Mouse (Mus musculus) brown adipose tissue, adult 24 weeks (tissue): ENCODE data around the gene Cst9. TPM values are rescaled to one million over a fixed set of nuclear protein-coding genes. Genes with fewer than 3 reads are reported as not detected.

Source experiments
- H3K27ac ChIP-seq: fragments of 200-500 bp; replicated peaks from 2 replicates; pipeline ENCODE4 v1.5.1; 2012; ENCODE audit warnings: low read depth, mild to moderate bottlenecking, low read length
- H3K4me1 ChIP-seq: fragments of 200-500 bp; 2 replicates; pipeline ENCODE4 v1.6.1; 2012; ENCODE audit warnings: low read length, mixed read lengths; ENCODE audit not compliant: control insufficient read depth, insufficient read depth, insufficient read length
- H3K4me3 ChIP-seq: fragments of 200-500 bp; 2 replicates; pipeline ENCODE4 v1.5.1; 2012; ENCODE audit warnings: low read depth, mild to moderate bottlenecking, low read length, moderate library complexity; ENCODE audit not compliant: insufficient read depth
- polyA plus RNA-seq: library from polyadenylated mRNA; stranded (reverse); fragments of >200 nt; gene quantifications from 2 replicates; pipeline ENCODE4 v1.2.4, GENCODE M21; 2012; ENCODE audit not compliant: missing spikeins, insufficient read depth, insufficient read length

The Cst9 gene
- polyA plus RNA-seq, 1 experiment, result not detected

DNA sequence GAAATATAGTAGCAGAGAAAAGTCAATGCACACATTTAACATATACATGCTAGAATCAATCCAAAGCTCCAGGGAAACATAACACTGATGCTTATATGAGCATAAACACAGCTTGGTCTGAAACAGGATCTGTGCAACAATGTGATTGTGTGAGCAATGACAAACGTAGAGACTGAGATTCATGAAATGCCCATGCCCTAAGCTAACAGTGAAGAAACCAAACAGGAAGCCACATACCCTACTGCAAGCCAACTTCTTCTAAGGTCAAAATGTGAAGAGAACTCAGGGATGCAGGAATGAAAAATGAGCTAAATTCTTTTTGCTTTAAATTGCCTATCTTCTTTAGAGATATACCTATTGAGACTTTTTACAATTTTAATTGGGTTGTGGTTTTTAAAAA is 34.0 kb downstream of the Cst9 start:
- H3K4me1 ChIP-seq, result peaks cover 15% of the 10 kb centered on the region
- H3K27ac ChIP-seq, result no peak overlapping the region
- H3K4me3 ChIP-seq, result no peak overlapping the region

DNA sequence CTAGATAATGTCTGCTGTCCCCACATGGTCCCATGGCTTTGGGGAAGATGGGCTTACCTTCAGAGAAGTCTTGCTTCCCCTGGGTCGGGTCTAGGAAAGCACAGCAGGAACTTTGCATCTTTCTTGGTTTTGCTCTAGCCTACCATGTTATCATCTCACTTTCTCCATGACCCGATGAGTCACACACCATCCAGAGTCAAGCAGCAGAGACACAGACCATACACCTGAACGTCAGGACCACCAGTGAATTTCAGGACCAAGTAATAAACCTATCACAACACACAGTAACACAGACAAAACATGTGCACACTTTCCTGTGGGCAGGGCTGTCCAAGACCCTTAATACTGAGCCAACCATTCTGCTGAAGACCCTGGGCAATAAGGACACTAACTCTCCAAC is 35.6 kb downstream of the Cst9 start:
- peaks cover 10% of the 10 kb centered on the region; the same call in 1 of the 2 replicates for H3K4me1 ChIP-seq
- H3K4me3 ChIP-seq, result no peak overlapping the region
- H3K27ac ChIP-seq, result no peak overlapping the region

GRCm38 (mm10) chr2:148872860-148873259 is 37.9 kb downstream of the Cst9 start:
- H3K4me3 ChIP-seq, result peak overlapping the region; percentile 100
- H3K4me1 ChIP-seq, result peaks cover 23% of the 10 kb centered on the region
- peak overlapping the region; percentile 95 for H3K27ac ChIP-seq

- Histone ChIP-seq H3K4me1 (peaks cover 33% of the 10 kb centered on the region), H3K27ac (peak overlapping the region; percentile 95), H3K4me3 (peak overlapping the region; percentile 100)
Observed at GRCm38 (mm10) chr2:148874224-148874616, 39.3 kb downstream of the Cst9 start.

- Histone ChIP-seq H3K27ac (peak overlapping the region; percentile 95), H3K4me3 (peak overlapping the region; percentile 100), H3K4me1 (peaks cover 36% of the 10 kb centered on the region)
Observed at GRCm38 (mm10) chr2:148874617-148875334, 39.8 kb downstream of the Cst9 start.

- peak within 1 kb of the TSS; percentile 95 for H3K27ac ChIP-seq
- peaks cover 36% of the 10 kb centered on the region for H3K4me1 ChIP-seq
- H3K4me3 ChIP-seq, result peak within 1 kb of the TSS; percentile 100
Observed at GRCm38 (mm10) chr2:148875335-148875811, 40.4 kb downstream of the Cst9 start, which contains the start of gene Cst3. Gene Cst3 (minus strand): TSS chr2:148875692.

DNA sequence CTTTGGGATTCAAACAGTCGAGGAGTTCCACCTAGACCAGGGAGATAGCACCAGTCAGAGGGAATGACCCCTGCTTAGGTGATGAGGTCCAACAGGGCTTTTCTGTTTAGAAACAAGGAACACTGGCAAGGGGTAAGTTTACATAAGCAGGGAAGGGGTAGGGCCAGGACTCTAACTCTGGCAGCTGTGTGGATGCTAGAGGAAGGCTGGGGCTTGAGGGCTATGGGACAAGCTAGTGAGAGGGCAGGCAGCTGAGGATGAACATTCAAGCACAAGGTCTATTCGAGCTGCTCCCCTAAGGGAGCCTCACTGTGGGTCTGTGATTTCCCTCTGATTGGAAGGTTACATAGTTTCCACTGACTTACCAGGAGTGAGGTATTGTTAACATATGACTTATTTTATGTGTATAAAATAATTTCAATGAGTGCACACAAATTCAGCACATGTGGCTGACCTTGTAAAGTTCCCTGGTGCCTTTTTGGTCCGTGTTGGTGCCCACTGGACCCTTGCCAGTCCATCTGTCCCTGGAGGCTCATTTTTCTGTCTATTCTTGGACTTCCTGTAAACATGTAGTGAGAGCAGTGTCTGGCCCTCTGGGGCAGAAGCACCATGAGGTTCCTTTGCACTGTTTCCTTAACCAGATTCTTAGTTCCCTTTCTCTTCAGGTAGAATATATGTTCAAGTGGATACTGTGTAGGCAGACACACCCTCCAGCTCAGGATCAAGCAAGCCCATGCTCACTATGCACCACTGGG is 42.2 kb downstream of the Cst9 start:
- peaks cover 36% of the 10 kb centered on the region for H3K4me1 ChIP-seq

GRCm38 (mm10) chr2:148878641-148879130 is 43.7 kb downstream of the Cst9 start:
- Histone ChIP-seq H3K4me3 (no peak overlapping the region), H3K27ac (peak overlapping the region; percentile 88), H3K4me1 (peaks cover 29% of the 10 kb centered on the region)

More for the DNA sequence above, 42.2 kb downstream of the Cst9 start:
- no peak overlapping the region for H3K4me3 ChIP-seq
- H3K27ac ChIP-seq, result peak overlapping the region; percentile 97

DNA sequence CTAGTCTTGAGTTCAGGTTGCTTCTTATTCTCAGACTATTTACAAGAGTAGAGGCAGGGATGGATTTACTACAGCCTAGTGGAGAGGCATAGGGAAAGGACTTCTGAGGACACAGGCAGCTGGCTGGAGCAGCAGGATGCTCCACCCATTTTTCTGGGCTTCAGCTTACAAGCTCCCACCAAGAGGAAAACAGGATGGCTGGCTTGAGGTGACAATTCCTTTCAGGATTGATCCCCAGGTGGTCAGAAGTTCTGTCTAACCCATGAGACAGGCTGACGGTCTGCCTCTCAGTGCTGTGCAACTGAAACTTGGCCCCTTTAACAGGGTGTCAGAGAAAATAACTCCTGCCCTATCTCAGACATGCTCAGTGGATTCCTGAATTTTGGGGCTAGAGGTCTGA is 44.3 kb downstream of the Cst9 start:
- no peak overlapping the region for H3K4me3 ChIP-seq
- H3K4me1 ChIP-seq, result peaks cover 29% of the 10 kb centered on the region
- H3K27ac ChIP-seq, result peak overlapping the region; percentile 88

DNA sequence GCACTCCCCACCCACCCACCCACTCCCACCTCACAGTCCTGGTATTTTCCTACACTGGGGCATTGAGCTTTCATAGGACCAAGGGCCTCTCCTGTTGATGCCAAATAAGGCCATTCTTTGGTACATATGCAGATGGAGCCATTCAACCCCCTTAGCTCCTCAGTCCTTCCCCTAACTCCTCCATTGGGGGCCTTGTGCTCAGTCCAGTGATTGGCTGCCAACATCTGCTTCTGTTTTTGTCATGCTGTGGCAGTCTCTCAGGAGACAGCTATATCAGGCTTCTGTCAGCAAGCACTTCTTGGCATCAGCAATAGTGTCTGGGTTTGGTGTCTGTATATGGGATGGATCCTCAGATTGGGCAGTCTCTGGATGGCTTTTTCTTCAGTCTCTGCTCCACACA is 49.8 kb downstream of the Cst9 start:
- Histone ChIP-seq H3K4me1 (no peaks in the 10 kb centered on the region; the same call in 1 of the 2 replicates), H3K27ac (no peak overlapping the region), H3K4me3 (no peak overlapping the region)

Other genes starting within 250 kb of the Cst9 start
- gene Nxt1, start 162.5 kb upstream of the Cst9 start, polyA plus RNA-seq, result 11.0 and 18.8 TPM in 2 replicates
- gene Gzf1, start 154.1 kb upstream of the Cst9 start, polyA plus RNA-seq, result 14.9 and 18.0 TPM in 2 replicates
- 0.40 and 1.0 TPM in 2 replicates for gene Napb, start 102.7 kb upstream of the Cst9 start, polyA plus RNA-seq
- gene Cstl1, start 84.8 kb upstream of the Cst9 start, polyA plus RNA-seq, result not detected in 2 replicates
- not detected in 2 replicates for gene Cst11, start 63.6 kb upstream of the Cst9 start, polyA plus RNA-seq
- gene 8030411F24Rik, start 53.1 kb upstream of the Cst9 start, polyA plus RNA-seq, result not detected in 2 replicates
- not detected in 2 replicates for gene Cst12, start 45.8 kb upstream of the Cst9 start, polyA plus RNA-seq
- gene Cst8, start 36.4 kb upstream of the Cst9 start, polyA plus RNA-seq, result not detected in 2 replicates
- not detected in 2 replicates for gene Cst13, start 15.1 kb upstream of the Cst9 start, polyA plus RNA-seq
- 2.5 TPM in 1 of 2 replicates, not detected in the other for gene 9230104L09Rik, start 29.9 kb downstream of the Cst9 start, polyA plus RNA-seq
- 1,454 and 1,867 TPM in 2 replicates for gene Cst3, start 40.5 kb downstream of the Cst9 start, polyA plus RNA-seq
- not detected in 2 replicates for gene Gm1330, start 168.1 kb downstream of the Cst9 start, polyA plus RNA-seq
- gene Gm10750, start 182.1 kb downstream of the Cst9 start, polyA plus RNA-seq, result not detected in 2 replicates